Mouse (Mus musculus) neural tube, embryonic 12.5 days (tissue): ENCODE data around the gene Zfp503. TPM values are rescaled to one million over a fixed set of nuclear protein-coding genes. Genes with fewer than 3 reads are reported as not detected.

Experiments
- ATAC-seq: fragments of 200-750 bp; cut with Nextera tagmentation; 2 replicates; pipeline ENCODE4 v1.8.0; 2017; ENCODE audit warnings: low read depth, mild to moderate bottlenecking, moderate TSS enrichment, moderate library complexity; ENCODE audit not compliant: low FRiP score
- H3K27ac ChIP-seq: fragments of 300-500 bp; sonication (generic); 2 replicates; pipeline ENCODE4 v1.5.1; 2016
- H3K27me3 ChIP-seq: fragments of 300-500 bp; sonication (generic); replicated peaks from 2 replicates; pipeline ENCODE4 v1.6.1; 2016; ENCODE audit warnings: mild to moderate bottlenecking
- H3K36me3 ChIP-seq: fragments of 300-500 bp; sonication (generic); 2 replicates; pipeline ENCODE4 v1.6.1; 2016; ENCODE audit warnings: mild to moderate bottlenecking
- H3K4me1 ChIP-seq: fragments of 300-500 bp; sonication (generic); 2 replicates; pipeline ENCODE4 v1.6.1; 2016
- H3K4me2 ChIP-seq: fragments of 300-500 bp; sonication (generic); replicated peaks from 2 replicates; pipeline ENCODE4 v1.6.1; 2016; ENCODE audit warnings: mild to moderate bottlenecking
- H3K4me3 ChIP-seq: fragments of 300-500 bp; sonication (generic); 2 replicates; pipeline ENCODE4 v1.5.1; 2016
- H3K9ac ChIP-seq: fragments of 300-500 bp; sonication (generic); 2 replicates; pipeline ENCODE4 v1.6.1; 2016; ENCODE audit warnings: mild to moderate bottlenecking
- H3K9me3 ChIP-seq: fragments of 300-500 bp; sonication (generic); 2 replicates; pipeline ENCODE4 v1.6.1; 2016; ENCODE audit warnings: mild to moderate bottlenecking
- whole genome bisulfite sequencing: fragments of 180-500 bp; shearing (Covaris S2); methylation state at CpG from one replicate; pipeline ENCODE4 v1.1.7; 2016; 5-methylcytosine and 5-hydroxymethylcytosine counted together
- polyA plus RNA-seq: library from polyadenylated mRNA; unstranded; fragments of >200 nt; fragmentation: Nextera tagmentation; extraction: Ambion mirVana; gene quantifications from 2 replicates; pipeline ENCODE4 v1.2.1, GENCODE M21; 2016

The Zfp503 gene
- polyA plus RNA-seq, 1 experiment from 2014 or later, result 44.1 TPM

DNA sequence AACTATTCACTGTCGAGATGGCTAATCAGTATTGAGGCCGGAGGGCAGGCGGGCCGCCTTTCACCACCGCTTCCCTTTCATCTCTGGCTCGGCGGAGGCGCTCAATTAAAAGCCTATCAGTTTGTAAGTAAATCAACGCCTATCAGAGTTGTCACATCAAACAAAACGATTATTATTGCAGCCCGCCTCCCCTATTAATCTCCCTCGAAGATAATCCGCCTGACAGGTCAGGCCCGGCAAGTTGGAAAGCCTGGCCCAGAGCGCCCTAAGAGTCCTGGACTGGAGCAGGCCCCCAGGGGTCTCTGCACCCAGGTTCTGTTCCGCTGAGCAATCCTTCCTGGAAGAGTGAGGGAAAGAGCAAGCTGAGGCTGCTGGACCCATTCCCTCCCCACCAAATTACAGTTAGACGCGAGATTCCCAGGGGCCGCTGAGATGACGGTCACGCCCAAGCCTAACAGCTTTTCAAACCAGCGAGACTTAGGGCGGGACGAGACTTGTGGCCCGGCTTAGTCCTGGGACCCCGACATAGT, 1.9 kb upstream of the Zfp503 start:
- H3K9ac ChIP-seq, result peak overlapping the region; percentile 99; the same call in 1 of the 2 replicates
- under 1% methylated on average over 26 of the region's 26 CpGs for WGBS
- H3K27ac ChIP-seq, result 0 out of 2 replicates have a peak overlapping the region, but pooled peaks have one; percentile 76
- ATAC-seq, result no peak
- H3K27me3 ChIP-seq, result no peaks in the 10 kb centered on the region
- H3K4me2 ChIP-seq, result peak overlapping the region; percentile 94
- H3K4me3 ChIP-seq, result peak overlapping the region; percentile 44
- H3K36me3 ChIP-seq, result no peaks in the 10 kb centered on the region
- peaks cover 45% of the 10 kb centered on the region for H3K4me1 ChIP-seq
- H3K9me3 ChIP-seq, result no peaks in the 10 kb centered on the region

DNA sequence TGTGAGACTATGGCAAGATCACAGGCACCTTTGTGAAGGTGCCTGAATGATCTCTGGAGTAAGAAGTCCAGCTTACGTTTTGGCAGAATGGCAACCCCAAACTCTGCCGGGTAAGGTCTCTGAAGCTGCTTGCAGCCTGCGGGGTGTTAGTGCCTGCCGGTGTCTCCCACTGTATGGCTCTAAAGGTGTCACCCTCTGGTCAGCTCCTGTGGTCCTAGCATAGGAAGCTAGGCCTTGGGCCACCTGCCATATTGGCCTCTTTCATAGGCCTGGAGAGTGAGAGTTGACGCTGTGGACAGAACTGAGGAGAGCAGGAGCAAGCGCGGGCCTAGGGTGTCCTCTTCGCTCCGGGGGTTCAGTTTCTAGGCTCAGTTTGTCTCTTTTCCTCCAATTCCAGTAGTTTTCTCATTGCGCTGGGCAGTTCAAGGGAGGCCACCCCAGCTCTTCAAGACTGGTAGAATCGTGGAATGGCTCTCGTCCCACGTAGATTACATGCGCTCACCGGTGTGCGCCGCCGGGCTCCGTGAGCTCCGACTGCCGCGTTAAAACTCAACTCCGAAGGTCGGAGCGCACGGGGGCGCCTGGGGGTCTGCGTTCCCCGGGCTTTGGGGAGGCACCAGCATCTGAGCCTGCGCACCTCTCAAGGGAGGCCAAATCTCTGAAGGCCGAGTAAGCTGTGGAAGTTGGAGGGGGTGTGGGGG, 1.1 kb upstream of the Zfp503 start:
- under 1% methylated on average over 31 of the region's 31 CpGs for WGBS
- ATAC-seq, result no peak
- peaks cover 45% of the 10 kb centered on the region for H3K4me1 ChIP-seq
- H3K4me3 ChIP-seq, result peak overlapping the region; percentile 44
- peak overlapping the region; percentile 76 for H3K27ac ChIP-seq
- peak overlapping the region; percentile 99 for H3K9ac ChIP-seq
- H3K27me3 ChIP-seq, result no peaks in the 10 kb centered on the region
- H3K4me2 ChIP-seq, result peak overlapping the region; percentile 94
- H3K9me3 ChIP-seq, result no peaks in the 10 kb centered on the region
- H3K36me3 ChIP-seq, result peaks cover 6% of the 10 kb centered on the region

DNA sequence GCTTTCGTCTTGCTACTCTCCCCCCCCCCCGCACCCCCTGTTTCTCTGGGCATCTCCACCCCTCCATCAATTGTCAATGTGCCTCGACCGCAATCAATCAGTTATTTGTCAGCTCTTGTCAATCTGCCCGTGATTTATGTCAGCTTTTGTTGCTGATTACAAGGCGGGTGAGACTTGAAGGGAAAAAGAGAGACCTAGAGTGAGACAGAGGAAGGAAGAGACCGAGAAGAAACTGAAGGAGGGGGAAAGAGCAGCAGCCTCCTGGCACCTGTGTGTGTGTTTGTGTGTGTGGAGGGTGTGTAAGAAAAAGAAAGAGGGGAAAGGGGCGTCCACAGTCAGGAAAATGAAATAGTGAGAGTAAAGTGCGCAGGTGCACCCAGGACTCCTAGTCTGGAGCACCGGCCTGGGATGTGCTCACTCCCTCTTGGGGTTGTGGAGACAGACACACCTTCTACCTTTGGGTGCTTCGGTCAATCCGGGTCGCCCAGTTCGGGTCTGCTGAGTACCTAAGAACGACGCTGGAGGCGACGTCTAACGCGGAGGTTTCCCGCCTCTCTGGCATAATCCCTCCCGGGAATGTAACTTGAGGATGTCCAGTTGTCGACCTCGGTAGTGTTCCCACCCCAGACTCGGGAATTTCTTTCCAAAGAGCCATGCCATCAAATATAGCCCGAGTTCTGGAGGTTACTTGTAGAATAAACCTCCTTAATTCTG, 667 bp downstream of the Zfp503 start:
- Histone ChIP-seq H3K36me3 (peaks cover 15% of the 10 kb centered on the region), H3K4me1 (peaks cover 35% of the 10 kb centered on the region), H3K4me2 (peak overlapping the region; percentile 94), H3K4me3 (peak overlapping the region; percentile 44), H3K27ac (peak overlapping the region; percentile 76), H3K27me3 (no peaks in the 10 kb centered on the region), H3K9me3 (no peaks in the 10 kb centered on the region), H3K9ac (peak overlapping the region; percentile 99)
- WGBS, result under 1% methylated on average over 26 of the region's 26 CpGs
- peak; percentile 17 for ATAC-seq

DNA sequence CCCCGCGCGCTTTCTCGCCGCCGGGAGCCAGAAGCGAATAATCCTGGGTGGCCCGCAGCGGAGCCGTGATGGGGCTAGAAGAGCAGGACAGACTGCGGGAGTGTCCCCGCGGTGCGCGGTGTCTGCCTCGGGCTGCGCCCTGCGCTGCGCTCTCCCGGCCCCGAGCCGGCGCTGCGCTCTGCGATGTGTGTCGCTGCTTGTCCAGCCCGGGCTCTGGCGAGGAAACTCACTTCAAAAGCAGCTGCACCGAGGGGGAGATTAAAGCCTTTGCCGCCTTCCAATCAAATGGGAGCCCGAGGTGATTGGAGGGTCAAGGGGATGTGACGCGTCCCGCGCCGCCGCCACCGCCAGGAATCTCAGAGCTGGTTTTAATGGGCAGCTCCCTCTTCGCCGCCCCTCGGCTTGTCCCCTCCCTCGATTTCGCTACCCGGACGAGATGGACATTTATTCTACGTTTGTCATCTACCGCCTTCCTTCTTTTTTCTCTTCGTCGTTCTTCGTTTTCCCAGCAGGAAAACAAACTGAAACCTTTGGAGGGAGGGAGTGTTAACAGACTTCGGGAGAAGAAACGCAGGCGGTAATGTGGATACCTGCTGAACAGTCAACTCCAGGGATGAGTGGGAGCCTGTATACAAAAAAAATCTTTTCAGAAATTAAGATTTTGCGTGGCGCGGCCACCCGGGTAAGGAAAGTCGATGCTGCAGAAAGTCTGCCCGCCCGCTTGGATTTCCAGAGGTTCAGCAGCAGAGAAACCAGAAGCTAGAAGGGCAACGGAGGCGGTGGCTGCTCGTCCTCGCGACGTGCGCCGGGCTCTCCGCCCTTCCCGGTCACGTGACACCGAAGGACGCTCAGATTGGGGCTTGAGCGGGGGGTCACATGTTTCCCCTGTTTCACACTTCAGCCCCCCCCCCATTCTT, 1.5 kb downstream of the Zfp503 start:
- peak overlapping the region; percentile 99 for H3K27ac ChIP-seq
- H3K9me3 ChIP-seq, result no peaks in the 10 kb centered on the region
- peak overlapping the region; percentile 94 for H3K4me2 ChIP-seq
- H3K4me1 ChIP-seq, result peaks cover 31% of the 10 kb centered on the region
- H3K36me3 ChIP-seq, result peaks cover 15% of the 10 kb centered on the region
- peak overlapping the region; percentile 99 for H3K9ac ChIP-seq
- WGBS, result under 1% methylated on average over 74 of the region's 74 CpGs
- peak overlapping the region; percentile 96 for H3K4me3 ChIP-seq
- no peaks in the 10 kb centered on the region for H3K27me3 ChIP-seq
- peak; percentile 79 for ATAC-seq

DNA sequence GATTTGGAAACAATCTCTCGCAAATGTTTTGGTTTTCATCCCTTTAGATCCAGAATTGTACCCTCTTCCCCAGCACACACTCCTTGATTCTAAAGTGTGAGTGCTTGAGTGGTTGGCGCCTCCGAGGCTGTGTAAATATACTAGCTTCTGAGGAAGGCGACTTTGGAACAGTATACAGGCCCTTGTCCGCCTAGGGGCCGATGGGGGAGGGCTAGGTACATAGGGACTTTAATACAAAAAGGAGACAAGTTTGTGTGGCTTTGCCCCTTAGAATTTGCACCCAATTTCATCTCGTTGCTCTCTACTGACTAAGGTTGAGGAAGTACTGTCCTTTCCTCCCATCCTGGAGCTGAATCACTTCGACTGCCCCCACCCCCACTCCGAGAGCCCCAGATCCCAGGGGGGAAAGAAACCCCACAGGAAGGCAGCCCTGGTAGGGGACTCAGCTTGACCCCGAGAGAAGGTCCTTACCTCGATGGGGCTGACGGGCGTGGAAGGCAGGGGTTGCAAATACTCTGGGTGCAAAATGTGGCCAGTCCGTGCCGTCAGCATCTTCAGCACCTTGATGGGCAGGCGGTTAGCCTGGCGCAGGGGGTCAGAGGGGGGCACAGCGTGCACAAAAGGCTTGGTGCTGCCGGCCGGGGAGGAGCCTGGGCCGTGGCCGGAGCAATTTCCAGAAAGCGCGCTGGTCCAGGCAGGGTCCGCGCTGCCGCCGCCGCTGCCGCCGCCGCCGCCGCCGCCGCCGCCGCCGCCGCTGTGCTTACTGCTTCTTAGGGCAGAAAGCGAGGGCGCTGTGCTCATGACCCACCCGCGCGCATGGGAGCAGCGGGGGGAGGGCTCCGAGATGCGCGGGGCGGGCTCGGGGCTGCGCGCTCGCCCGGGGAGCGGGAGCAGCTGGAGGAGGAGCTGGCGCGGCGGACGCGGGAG, 2.4 kb downstream of the Zfp503 start:
- under 1% methylated on average over 47 of the region's 61 CpGs for WGBS
- H3K27ac ChIP-seq, result peak overlapping the region; percentile 99
- peak; percentile 13 for ATAC-seq

DNA sequence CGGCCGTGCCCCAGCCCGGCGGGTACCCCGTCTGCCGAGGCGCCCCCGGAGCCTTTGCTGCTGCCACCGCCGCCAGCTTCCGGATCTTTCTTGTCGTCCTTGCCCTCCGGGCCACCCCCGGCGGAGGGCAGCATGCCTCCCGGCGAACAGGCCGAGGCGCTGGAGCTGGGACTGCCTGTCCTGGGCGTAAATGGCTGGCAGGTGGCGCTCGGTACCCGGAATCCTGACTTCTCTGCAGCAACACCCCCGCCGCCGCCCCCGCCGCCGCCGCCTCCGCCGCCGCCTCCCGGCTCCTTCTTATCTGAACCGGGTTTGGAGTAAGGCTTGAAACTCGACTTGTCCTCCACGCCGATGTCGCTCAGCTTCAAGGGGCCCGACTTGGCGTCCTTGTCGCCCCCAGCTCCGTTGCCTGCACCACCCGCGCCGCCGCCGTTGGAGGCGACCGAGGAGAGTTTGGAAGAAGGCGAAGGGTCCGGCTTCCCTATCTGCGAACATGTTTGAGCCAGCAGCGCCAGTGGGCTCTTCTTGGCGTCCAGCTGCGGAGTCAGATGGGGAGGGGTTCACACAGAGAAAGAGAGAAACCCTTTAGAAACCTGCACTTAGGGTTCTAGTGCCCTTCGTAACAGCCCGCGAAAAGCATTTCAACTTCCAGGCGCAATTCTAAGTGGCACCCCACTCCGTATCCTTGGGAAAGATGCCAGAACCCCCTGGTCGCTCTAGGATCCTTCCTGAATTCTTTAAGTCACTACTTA, 3.2 kb downstream of the Zfp503 start:
- Histone ChIP-seq H3K4me2 (peak overlapping the region; percentile 94), H3K4me1 (peaks cover 32% of the 10 kb centered on the region), H3K36me3 (peaks cover 15% of the 10 kb centered on the region), H3K9ac (peak overlapping the region; percentile 99), H3K27me3 (no peaks in the 10 kb centered on the region), H3K27ac (peak overlapping the region; percentile 99), H3K4me3 (peak overlapping the region; percentile 96), H3K9me3 (no peaks in the 10 kb centered on the region)
- WGBS, result under 1% methylated on average over 62 of the region's 62 CpGs
- ATAC-seq, result no peak

More for the DNA sequence above, 2.4 kb downstream of the Zfp503 start:
- Histone ChIP-seq H3K4me3 (peak overlapping the region; percentile 96), H3K4me1 (peaks cover 33% of the 10 kb centered on the region), H3K9me3 (no peaks in the 10 kb centered on the region), H3K4me2 (peak overlapping the region; percentile 94), H3K9ac (peak overlapping the region; percentile 99), H3K27me3 (no peaks in the 10 kb centered on the region), H3K36me3 (peaks cover 15% of the 10 kb centered on the region)

DNA sequence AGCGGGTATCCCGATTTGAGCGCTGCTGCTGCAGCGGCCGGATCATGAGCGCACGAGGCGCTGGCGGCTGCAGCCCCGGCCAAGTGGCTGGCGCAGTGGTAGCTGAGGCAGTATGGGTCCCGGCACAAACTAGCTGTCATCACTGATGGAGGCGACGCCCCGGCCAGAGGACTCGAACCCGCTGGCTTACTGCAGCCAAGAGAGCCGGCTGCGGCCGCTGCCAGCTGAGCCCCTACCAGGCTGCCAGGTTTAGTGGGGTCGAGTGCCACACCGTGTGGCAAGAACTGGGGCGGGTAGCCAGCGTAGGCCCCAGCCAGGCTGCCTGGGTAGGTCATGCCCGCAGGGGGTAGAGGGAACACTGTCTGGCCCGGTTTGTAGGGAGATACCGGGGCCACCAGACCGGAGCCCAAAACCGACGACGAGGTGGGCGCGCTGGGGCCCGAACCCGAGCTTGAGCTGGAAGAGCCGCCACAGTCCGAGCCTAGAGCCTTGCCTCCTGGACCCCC, 3.9 kb downstream of the Zfp503 start:
- peaks cover 15% of the 10 kb centered on the region for H3K36me3 ChIP-seq
- peaks cover 29% of the 10 kb centered on the region for H3K4me1 ChIP-seq
- peak overlapping the region; percentile 99 for H3K9ac ChIP-seq
- under 1% methylated on average over 36 of the region's 37 CpGs for WGBS
- no peaks in the 10 kb centered on the region for H3K27me3 ChIP-seq
- peak overlapping the region; percentile 94 for H3K4me2 ChIP-seq
- H3K9me3 ChIP-seq, result no peaks in the 10 kb centered on the region
- H3K27ac ChIP-seq, result peak overlapping the region; percentile 99
- peak overlapping the region; percentile 96 for H3K4me3 ChIP-seq
- no peak for ATAC-seq

DNA sequence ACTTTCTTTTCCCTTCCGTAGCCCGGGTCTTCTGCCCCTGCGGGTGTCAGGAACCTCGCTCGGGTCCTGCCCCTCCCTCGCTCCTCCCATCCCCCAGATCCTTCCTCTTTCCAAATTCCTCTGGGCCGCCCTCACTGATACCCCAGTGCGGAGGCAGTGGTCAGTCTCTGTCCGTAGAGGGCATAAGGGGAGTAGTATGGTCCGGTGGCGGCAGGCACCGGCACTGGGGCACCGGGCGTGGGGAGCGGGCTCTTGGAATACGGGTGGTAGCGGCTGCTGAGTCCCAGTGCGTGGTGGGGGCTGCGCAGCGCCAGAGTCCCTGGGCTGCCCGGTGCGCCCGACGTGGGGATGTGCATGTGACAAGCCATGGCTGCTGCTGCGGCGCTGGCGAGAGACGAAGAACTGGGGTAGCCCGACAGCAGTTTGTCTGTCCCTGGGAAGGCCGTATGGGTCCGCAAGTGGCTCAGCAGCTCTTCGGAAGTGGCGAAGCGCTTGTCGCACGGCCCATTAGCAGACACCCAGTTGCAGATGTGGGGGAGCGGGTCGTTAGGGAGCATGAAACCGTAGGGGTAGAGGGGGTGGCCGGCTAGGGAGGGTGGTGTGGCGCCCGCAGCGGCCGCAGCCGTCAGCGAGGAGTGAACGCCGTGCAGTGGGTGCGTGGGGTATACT, 4.5 kb downstream of the Zfp503 start:
- Histone ChIP-seq H3K4me2 (peak overlapping the region; percentile 94), H3K4me1 (peaks cover 23% of the 10 kb centered on the region), H3K9me3 (no peaks in the 10 kb centered on the region), H3K9ac (peak overlapping the region; percentile 99), H3K27me3 (no peaks in the 10 kb centered on the region), H3K4me3 (peak overlapping the region; percentile 96), H3K27ac (peak overlapping the region; percentile 99), H3K36me3 (peaks cover 15% of the 10 kb centered on the region)
- WGBS, result under 1% methylated on average over 49 of the region's 49 CpGs
- ATAC-seq, result no peak

DNA sequence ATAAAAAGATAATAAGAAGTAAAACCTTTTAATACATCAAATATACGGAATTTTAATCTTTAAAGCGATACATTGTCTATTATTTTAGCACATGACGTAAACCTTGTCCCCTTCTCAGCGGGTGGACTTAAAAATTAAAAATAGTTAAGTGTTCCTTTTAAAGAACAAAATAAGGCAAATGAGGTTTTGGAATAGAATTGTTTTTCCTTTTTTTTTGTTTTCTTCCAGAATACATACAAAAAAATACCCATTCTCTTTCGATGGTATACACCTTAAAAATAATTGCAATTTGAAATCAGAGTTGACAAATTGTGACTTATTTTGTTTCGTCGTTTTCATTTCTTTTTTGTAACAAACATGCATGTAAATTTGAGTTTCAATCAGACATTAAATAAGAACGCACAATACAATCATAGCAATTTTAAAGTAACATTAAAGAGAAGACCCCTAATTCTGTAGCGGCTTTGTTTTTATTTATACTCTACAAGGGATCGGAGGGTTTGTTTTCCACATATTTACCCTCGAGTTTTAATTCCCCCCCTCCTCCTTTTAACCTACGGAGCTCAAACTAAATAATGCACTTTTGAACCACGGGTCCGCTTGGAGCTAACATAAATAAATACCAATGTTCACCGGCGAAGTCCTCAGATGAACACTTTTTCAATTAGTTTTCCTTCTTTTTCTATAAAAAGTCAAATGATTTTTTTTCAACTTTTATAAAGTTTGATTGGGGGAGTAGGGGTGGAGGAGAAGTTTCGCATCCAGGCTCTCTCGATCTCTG, 5.3 kb downstream of the Zfp503 start:
- ATAC-seq, result no peak
- H3K4me3 ChIP-seq, result peak overlapping the region; percentile 96
- H3K27me3 ChIP-seq, result no peaks in the 10 kb centered on the region
- WGBS, result 2% methylated on average over 18 of the region's 18 CpGs
- peak overlapping the region; percentile 99 for H3K9ac ChIP-seq
- H3K36me3 ChIP-seq, result peaks cover 15% of the 10 kb centered on the region
- H3K27ac ChIP-seq, result peak overlapping the region; percentile 75
- H3K4me1 ChIP-seq, result peaks cover 17% of the 10 kb centered on the region
- H3K4me2 ChIP-seq, result peak overlapping the region; percentile 94
- H3K9me3 ChIP-seq, result no peaks in the 10 kb centered on the region
